Mouse (Mus musculus) lung, adult 2 months (tissue): ENCODE data around the gene Sec23a. TPM values are rescaled to one million over a fixed set of nuclear protein-coding genes. Genes with fewer than 3 reads are reported as not detected.

Experiments used
- DNase-seq: peaks from one replicate; pipeline ENCODE4 v3.0.0; 2022
- H3K4me1 ChIP-seq: fragments of 200-500 bp; 2 replicates; pipeline ENCODE4 v1.6.1; 2011; ENCODE audit warnings: low read length; ENCODE audit not compliant: control insufficient read depth, insufficient read depth
- H3K4me3 ChIP-seq: fragments of 200-500 bp; replicated peaks from 2 replicates; pipeline ENCODE3; 2011; ENCODE audit warnings: low read depth, mild to moderate bottlenecking, control low read depth, low read length; ENCODE audit errors: extremely low read depth
- CTCF ChIP-seq: fragments of 200-500 bp; IDR thresholded peaks from 2 replicates; pipeline ENCODE4 v1.5.1; 2011; ENCODE audit warnings: mild to moderate bottlenecking, low read length, control low read depth; ENCODE audit not compliant: insufficient read depth
- POLR2A ChIP-seq: fragments of 200-500 bp; IDR thresholded peaks from 2 replicates; pipeline ENCODE4 v1.6.1; 2011; ENCODE audit warnings: low read depth, mild to moderate bottlenecking, control low read depth, low read length, borderline replicate concordance; ENCODE audit errors: extremely low read depth
- WGBS: fragments of 180-500 bp; shearing (Covaris S2); methylation state at CpG from one replicate; pipeline ENCODE4 v1.1.7; 2018; 5-methylcytosine and 5-hydroxymethylcytosine counted together
- polyA plus RNA-seq: library from polyadenylated mRNA; depleted of rRNA; stranded (reverse); fragments of >200 nt; gene quantifications from 2 replicates; pipeline ENCODE4 v1.2.3, GENCODE M21; 2012; rRNA removed

The Sec23a gene
- polyA plus RNA-seq, 1 experiment = 13.0 TPM

- Histone ChIP-seq H3K4me1 (no peaks in the 10 kb centered on the region), H3K4me3 (no peak overlapping the region)
- peak; percentile 26 for DNase-seq
- TF ChIP-seq POLR2A = no peak
- peak; percentile 89 for TF ChIP-seq CTCF
- 14% methylated on average over 4 of the region's 4 CpGs for WGBS
Measured at GRCm38 (mm10) chr12:58947231-58947630, 64.6 kb downstream of the Sec23a start.

GRCm38 (mm10) chr12:58942544-58942943 lies 69.3 kb downstream of the Sec23a start:
- Histone ChIP-seq H3K4me3 (no peak overlapping the region), H3K4me1 (no peaks in the 10 kb centered on the region)
- TF ChIP-seq CTCF = no peak
- TF ChIP-seq POLR2A = no peak
- no peak for DNase-seq
- WGBS = 79% methylated on average over 4 of the region's 4 CpGs

- H3K4me3 ChIP-seq = no peak overlapping the region
- H3K4me1 ChIP-seq = no peaks in the 10 kb centered on the region
- 29% methylated on average over 4 of the region's 4 CpGs for WGBS
- TF ChIP-seq POLR2A = no peak
- TF ChIP-seq CTCF = no peak
- DNase-seq = no peak
Measured at GRCm38 (mm10) chr12:58934580-58934979, 77.2 kb downstream of the Sec23a start.

- TF ChIP-seq POLR2A = no peak
- TF ChIP-seq CTCF = no peak
- 81% methylated on average over 15 of the region's 15 CpGs for WGBS
- no peaks in the 10 kb centered on the region for H3K4me1 ChIP-seq
- DNase-seq = no peak
- H3K4me3 ChIP-seq = no peak overlapping the region
Measured at GRCm38 (mm10) chr12:58924996-58925395, 86.8 kb downstream of the Sec23a start.

GRCm38 (mm10) chr12:58924025-58924424 lies 87.8 kb downstream of the Sec23a start:
- DNase-seq = no peak
- 70% methylated on average over 3 of the region's 3 CpGs for WGBS

GRCm38 (mm10) chr12:58920775-58921174 lies 91.0 kb downstream of the Sec23a start:
- Histone ChIP-seq H3K4me1 (no peaks in the 10 kb centered on the region), H3K4me3 (no peak overlapping the region)
- TF ChIP-seq POLR2A (no peak), CTCF (no peak)
- 26% methylated on average over 6 of the region's 6 CpGs for WGBS
- no peak for DNase-seq

More at GRCm38 (mm10) chr12:58924025-58924424, 87.8 kb downstream of the Sec23a start:
- no peaks in the 10 kb centered on the region for H3K4me1 ChIP-seq
- no peak for TF ChIP-seq CTCF
- TF ChIP-seq POLR2A = no peak
- no peak overlapping the region for H3K4me3 ChIP-seq

- 60% methylated on average over 3 of the region's 3 CpGs for WGBS
- no peak overlapping the region for H3K4me3 ChIP-seq
- DNase-seq = no peak
- H3K4me1 ChIP-seq = no peaks in the 10 kb centered on the region
- TF ChIP-seq POLR2A (no peak), CTCF (no peak)
Measured at GRCm38 (mm10) chr12:58919516-58919915, 92.3 kb downstream of the Sec23a start.

GRCm38 (mm10) chr12:58909826-58910225 lies 102.0 kb downstream of the Sec23a start:
- DNase-seq = no peak

More at GRCm38 (mm10) chr12:58909826-58910225, 102.0 kb downstream of the Sec23a start:
- TF ChIP-seq POLR2A = no peak
- no peak for TF ChIP-seq CTCF
- no peaks in the 10 kb centered on the region for H3K4me1 ChIP-seq
- no peak overlapping the region for H3K4me3 ChIP-seq
- 65% methylated on average over 4 of the region's 4 CpGs for WGBS

Other genes with a start within 250 kb of the Sec23a start
- gene Gemin2, start 1.4 kb upstream of the Sec23a start, polyA plus RNA-seq = 1.9 and 2.9 TPM in 2 replicates
- 87.9 and 113 TPM in 2 replicates for gene Trappc6b, start 49.5 kb upstream of the Sec23a start, polyA plus RNA-seq
- 12.4 and 18.6 TPM in 2 replicates for gene Pnn, start 54.9 kb upstream of the Sec23a start, polyA plus RNA-seq
- 19.7 and 32.8 TPM in 2 replicates for gene Mia2, start 83.8 kb upstream of the Sec23a start, polyA plus RNA-seq
- gene Fbxo33, start 207.7 kb upstream of the Sec23a start, polyA plus RNA-seq = 5.5 and 11.3 TPM in 2 replicates